Mouse (Mus musculus) lung, adult 2 months (tissue): ENCODE results near the gene Larp4. TPM values are rescaled to one million over a fixed set of nuclear protein-coding genes. Genes with fewer than 3 reads are reported as not detected.

Experiments used
- DNase-seq: peaks from one replicate; pipeline ENCODE4 v3.0.0; 2022
- H3K4me1 ChIP-seq: fragments of 200-500 bp; 2 replicates; pipeline ENCODE4 v1.6.1; 2011; ENCODE audit warnings: low read length; ENCODE audit not compliant: control insufficient read depth, insufficient read depth
- H3K4me3 ChIP-seq: fragments of 200-500 bp; replicated peaks from 2 replicates; pipeline ENCODE3; 2011; ENCODE audit warnings: low read depth, mild to moderate bottlenecking, control low read depth, low read length; ENCODE audit errors: extremely low read depth
- CTCF ChIP-seq: fragments of 200-500 bp; IDR thresholded peaks from 2 replicates; pipeline ENCODE4 v1.5.1; 2011; ENCODE audit warnings: mild to moderate bottlenecking, low read length, control low read depth; ENCODE audit not compliant: insufficient read depth
- POLR2A ChIP-seq: fragments of 200-500 bp; IDR thresholded peaks from 2 replicates; pipeline ENCODE4 v1.6.1; 2011; ENCODE audit warnings: low read depth, mild to moderate bottlenecking, control low read depth, low read length, borderline replicate concordance; ENCODE audit errors: extremely low read depth
- WGBS: fragments of 180-500 bp; shearing (Covaris S2); methylation state at CpG from one replicate; pipeline ENCODE4 v1.1.7; 2018; 5-methylcytosine and 5-hydroxymethylcytosine counted together
- polyA plus RNA-seq: library from polyadenylated mRNA; depleted of rRNA; stranded (reverse); fragments of >200 nt; gene quantifications from 2 replicates; pipeline ENCODE4 v1.2.3, GENCODE M21; 2012; rRNA removed

Larp4 gene
- polyA plus RNA-seq, 1 experiment = 40.4 TPM

DNA sequence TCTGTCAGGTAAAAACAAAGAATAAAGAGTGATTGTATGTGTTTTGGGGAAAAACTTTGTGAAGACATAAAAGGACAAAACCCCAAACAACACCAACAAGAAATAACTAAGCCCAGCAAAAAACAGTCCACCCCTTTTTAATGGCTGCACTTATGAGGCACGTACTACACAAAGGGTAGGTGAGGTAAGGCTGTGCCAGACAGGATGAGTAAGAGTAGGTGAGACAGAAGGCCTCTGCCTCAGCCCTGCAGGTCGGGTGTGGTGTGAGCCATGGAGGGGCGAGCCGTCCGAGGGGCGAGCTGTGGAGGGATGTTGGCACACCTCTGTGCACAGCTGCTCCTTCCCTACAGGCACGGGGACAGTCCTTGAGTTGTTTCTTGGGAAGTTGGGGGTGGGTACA is 81.1 kb downstream of the Larp4 start:
- no peak overlapping the region for H3K4me3 ChIP-seq
- no peak for TF ChIP-seq CTCF
- TF ChIP-seq POLR2A = no peak
- WGBS = 70% methylated on average over 7 of the region's 7 CpGs
- peaks cover 4% of the 10 kb centered on the region; the same call in 1 of the 2 replicates for H3K4me1 ChIP-seq
- DNase-seq = no peak

DNA sequence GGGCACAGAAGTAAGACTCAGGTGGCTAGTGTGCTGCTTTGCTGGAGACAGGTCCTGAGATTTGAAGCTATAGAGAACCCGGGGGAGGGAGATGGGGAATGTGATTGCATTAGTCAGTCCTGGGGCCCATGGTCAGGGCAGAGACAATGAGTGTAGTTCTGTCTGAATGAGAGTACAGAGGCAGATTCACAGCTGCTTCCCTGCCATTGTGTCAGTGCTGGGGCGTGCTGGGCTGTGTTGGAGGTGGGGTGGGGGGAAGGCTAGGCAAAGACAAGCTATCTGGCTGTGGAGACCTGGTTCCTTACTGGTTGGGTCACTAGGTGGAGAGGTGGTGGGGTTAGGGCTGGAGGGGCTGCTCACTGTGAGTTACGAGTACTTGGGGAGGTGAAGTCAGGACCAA is 82.9 kb downstream of the Larp4 start:
- DNase-seq = no peak
- TF ChIP-seq POLR2A (no peak), CTCF (no peak)
- 0 out of 2 replicates have a peak, but pooled peaks cover 2% of the 10 kb centered on the region for H3K4me1 ChIP-seq
- WGBS = 79% methylated on average over 3 of the region's 3 CpGs
- no peak overlapping the region for H3K4me3 ChIP-seq

DNA sequence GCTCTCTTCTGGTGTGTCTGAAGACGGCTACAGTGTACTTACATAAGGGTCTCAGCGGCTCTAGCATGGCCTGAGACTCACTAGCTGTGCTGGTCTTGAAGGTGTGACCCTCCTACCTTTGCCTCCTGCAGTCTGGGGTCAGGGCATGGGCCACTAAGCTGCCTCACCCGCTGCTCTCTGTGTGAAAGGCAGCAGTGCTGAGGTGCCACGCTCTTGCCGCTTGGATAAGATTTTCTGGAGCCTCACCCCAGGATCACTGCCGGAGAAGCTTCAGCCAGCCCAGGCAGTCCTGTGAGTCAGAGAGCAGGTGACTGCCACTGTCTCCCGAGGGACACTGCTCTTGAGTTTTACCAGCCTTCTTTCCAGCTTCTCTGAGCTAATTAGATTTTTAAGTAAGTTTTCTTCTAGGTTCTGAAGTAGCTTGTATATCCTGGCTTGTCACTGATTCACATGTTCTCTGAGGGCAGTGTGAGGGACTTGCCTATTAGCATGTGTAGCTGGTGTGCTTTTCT is 86.6 kb downstream of the Larp4 start:
- TF ChIP-seq CTCF (no peak), POLR2A (no peak)
- Histone ChIP-seq H3K4me1 (peaks cover 8% of the 10 kb centered on the region), H3K4me3 (no peak overlapping the region)
- WGBS = 80% methylated on average over 7 of the region's 7 CpGs
- DNase-seq = no peak

GRCm38 (mm10) chr15:100057698-100058097 is 87.8 kb downstream of the Larp4 start:
- no peak for DNase-seq
- H3K4me1 ChIP-seq = peaks cover 8% of the 10 kb centered on the region
- 78% methylated on average over 3 of the region's 3 CpGs for WGBS
- TF ChIP-seq CTCF (no peak), POLR2A (no peak)
- H3K4me3 ChIP-seq = no peak overlapping the region

DNA sequence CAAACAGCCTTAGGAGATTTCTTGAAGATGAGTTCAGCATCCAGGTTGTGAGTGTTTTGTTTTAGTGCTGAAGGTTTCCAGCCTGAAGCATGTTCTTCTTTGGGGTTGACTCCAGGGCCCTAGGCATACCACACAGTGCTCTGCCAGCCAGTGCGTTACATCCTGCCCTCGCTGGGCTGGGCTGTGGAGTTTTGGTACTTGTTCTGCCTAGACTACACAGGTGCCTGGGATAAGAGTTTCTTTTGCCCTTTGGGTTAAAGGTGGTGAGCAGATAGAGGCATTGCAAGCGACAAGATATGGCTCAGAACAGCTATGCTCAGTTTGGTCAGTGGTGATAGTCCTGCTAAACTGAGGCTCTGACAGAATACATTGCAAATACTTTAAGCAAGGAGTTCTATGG is 88.3 kb downstream of the Larp4 start:
- no peak for TF ChIP-seq CTCF
- TF ChIP-seq POLR2A = no peak
- WGBS = 78% methylated on average over 3 of the region's 3 CpGs
- DNase-seq = no peak
- Histone ChIP-seq H3K4me1 (peaks cover 8% of the 10 kb centered on the region), H3K4me3 (no peak overlapping the region)

GRCm38 (mm10) chr15:100058912-100059311 is 89.0 kb downstream of the Larp4 start:
- TF ChIP-seq CTCF (no peak), POLR2A (no peak)
- Histone ChIP-seq H3K4me3 (no peak overlapping the region), H3K4me1 (peaks cover 8% of the 10 kb centered on the region)
- DNase-seq = no peak
- 61% methylated on average over 11 of the region's 11 CpGs for WGBS

GRCm38 (mm10) chr15:100059626-100060311 is 89.9 kb downstream of the Larp4 start:
- no peak for DNase-seq
- TF ChIP-seq POLR2A = no peak
- TF ChIP-seq CTCF = no peak
- WGBS = 63% methylated on average over 7 of the region's 7 CpGs
- no peak overlapping the region for H3K4me3 ChIP-seq
- H3K4me1 ChIP-seq = peaks cover 8% of the 10 kb centered on the region

DNA sequence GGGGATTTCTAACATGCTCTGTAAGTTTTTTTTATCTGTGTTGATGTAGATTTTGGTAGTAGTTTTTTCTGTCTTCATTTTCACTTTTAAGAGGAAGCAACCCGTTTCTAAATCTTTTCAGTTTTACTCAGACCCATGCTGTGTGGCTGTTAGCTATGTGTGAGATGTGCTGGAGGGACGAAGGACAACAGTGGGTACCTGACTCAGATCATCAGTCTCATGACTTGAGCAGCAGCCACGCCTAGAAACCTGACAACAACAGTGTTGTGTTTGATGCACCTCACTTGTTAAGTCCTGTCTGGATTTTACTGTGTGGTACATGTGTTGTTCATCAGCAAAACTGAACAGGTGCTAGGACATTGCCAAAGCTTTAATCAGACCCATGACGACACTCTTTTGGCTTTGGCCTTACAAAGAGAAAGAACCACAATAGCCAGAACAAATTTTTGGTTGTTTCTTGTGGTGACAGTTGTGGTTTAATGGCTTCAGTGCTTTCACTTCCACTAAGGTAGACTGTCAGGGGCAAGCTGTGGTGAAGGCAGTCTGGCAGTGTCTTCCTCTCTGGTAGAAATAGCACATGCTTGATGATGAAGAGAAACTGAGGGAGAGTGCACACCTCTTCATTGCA is 90.8 kb downstream of the Larp4 start:
- Histone ChIP-seq H3K4me1 (peaks cover 8% of the 10 kb centered on the region), H3K4me3 (no peak overlapping the region)
- 59% methylated on average over 4 of the region's 4 CpGs for WGBS
- DNase-seq = no peak
- no peak for TF ChIP-seq CTCF
- TF ChIP-seq POLR2A = no peak

- TF ChIP-seq CTCF (no peak), POLR2A (no peak)
- Histone ChIP-seq H3K4me3 (no peak overlapping the region), H3K4me1 (peaks cover 8% of the 10 kb centered on the region)
- WGBS = 96% methylated on average over 3 of the region's 3 CpGs
- no peak for DNase-seq
Observed at GRCm38 (mm10) chr15:100061377-100061776, 91.5 kb downstream of the Larp4 start.

GRCm38 (mm10) chr15:100063229-100063773 is 93.4 kb downstream of the Larp4 start:
- TF ChIP-seq POLR2A (no peak), CTCF (no peak)
- Histone ChIP-seq H3K4me1 (peaks cover 8% of the 10 kb centered on the region), H3K4me3 (no peak overlapping the region)
- 88% methylated on average over 13 of the region's 13 CpGs for WGBS
- DNase-seq = no peak

Other genes starting within 250 kb of the Larp4 start
- 168 and 205 TPM in 2 replicates for gene Cox14, start 244.4 kb upstream of the Larp4 start, polyA plus RNA-seq
- gene Cers5, start 197.2 kb upstream of the Larp4 start, polyA plus RNA-seq = 37.2 and 53.4 TPM in 2 replicates
- 23.6 and 29.7 TPM in 2 replicates for gene Lima1, start 94.6 kb upstream of the Larp4 start, polyA plus RNA-seq
- 0.04 TPM in 1 of 2 replicates, not detected in the other for gene Fam186a, start 3.0 kb upstream of the Larp4 start, polyA plus RNA-seq
- 11.0 and 14.6 TPM in 2 replicates for gene Dip2b, start 68.6 kb downstream of the Larp4 start, polyA plus RNA-seq